Mouse (Mus musculus) A20 (cell line): Measurements from ENCODE around the gene Olfr645.

Experiments
- DNase-seq: peaks from one replicate; pipeline ENCODE4 v3.0.0-alpha.2; 2011; ENCODE audit warnings: low read depth, low spot score

Gene Olfr645

DNA sequence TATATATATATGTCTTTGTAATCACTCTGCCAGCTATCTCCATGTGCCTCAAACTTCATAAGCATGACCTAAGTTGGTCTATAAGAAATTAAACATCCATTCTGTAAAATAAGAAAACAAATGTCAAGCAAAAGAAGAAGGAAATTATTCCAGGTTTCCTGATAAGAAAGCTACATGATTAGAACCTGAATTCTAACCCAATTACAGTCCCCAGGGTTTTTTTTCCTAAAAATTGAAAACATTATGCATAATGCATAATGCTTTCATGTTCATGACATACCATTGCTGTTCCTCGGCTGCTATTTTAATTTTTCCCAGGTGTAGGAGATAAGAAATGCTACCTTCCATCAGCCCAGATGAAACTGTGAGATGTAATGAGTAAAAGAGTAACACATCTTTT is at the start of gene Olfr645:
Olfr645 (minus strand) TSS at position 101 of the 400 bp plus-strand sequence.
- DNase-seq, result no peak

DNA sequence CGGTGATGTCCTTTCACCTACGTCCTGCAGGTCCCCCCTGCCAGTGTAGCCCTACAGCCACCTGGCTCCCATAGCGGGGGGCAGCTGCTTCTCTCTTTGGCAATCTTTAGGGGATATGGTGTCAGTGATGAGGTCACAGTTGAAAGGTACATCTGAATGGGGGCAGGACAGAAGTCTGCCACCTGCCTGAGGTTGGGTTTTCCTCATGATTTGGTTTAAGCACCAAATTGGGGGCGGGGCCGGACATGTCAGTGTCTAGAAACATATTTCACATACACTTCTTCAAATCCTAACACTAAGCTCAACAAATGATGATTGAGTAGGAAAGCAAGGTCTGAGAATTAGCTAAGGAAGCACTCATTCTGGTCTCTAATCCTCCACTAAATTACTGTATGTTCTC is 44.5 kb upstream of the Olfr645 start, which contains the start of gene Ubqln5:
Ubqln5 (minus strand) TSS at position 101 of the 400 bp plus-strand sequence.
- no peak for DNase-seq

DNA sequence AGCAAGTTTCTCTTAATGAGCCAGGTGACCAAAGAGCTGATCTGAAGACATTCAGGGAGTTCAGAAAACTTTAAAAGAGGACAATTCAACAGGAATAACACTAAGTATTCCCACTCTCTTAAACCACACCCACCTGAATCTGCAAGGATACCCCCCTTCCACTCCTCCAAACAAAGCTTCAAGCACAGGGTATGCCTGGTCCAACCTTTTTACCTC is 19.4 kb upstream of the Olfr645 start, which contains the start of gene Olfr646:
Olfr646 (plus strand) TSS at position 117 of the 216 bp plus-strand sequence.
- no peak for DNase-seq

GRCm38 (mm10) chr7:104103913-104104756 is 18.9 kb upstream of the Olfr645 start:
- DNase-seq, result no peak

DNA sequence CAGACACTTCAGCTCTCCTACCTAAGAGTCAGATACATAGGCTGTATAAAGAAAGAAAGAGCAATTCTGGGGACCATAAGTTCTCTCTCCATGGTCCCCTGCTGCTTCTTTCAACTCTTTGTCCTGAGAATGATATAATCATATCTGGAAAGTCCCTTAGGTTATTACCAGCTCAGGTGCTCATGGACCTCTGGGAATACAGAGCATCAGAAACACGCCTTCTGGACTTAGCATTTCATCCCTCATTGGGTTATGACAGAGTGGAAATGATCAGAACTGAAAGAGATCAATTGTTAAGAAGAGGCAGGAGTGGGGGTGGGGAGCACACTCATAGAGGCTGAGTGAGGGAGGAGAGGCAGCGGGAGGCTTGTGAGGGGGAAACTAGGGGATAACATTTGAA is 13.5 kb downstream of the Olfr645 start, which contains the start of gene Olfr644:
Olfr644 (minus strand) TSS at position 101 of the 400 bp plus-strand sequence.
- no peak for DNase-seq

DNA sequence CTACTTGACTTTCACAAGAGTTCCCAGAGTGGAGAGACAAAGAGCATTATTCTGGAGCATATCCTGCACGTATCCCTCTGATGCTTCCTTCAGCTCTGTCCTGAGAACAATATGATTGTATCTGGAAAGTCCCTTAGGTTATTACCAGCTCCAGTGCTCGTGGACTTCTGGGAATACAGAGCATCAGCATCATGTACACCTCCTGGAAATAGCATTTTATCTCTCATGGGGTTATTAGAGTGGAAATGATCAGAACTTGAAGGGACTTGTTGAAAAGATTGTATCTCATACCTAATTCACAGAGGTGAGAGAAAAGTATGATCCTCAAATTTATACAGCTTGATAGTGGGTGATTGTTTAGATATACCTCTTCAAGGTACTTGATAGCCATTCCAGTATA is 23.9 kb downstream of the Olfr645 start, which contains the start of gene 4930516K23Rik:
4930516K23Rik (minus strand) TSS at position 101 of the 400 bp plus-strand sequence.
- DNase-seq, result no peak

- DNase-seq, result no peak
Observed at GRCm38 (mm10) chr7:104059215-104059614, 26.1 kb downstream of the Olfr645 start.

DNA sequence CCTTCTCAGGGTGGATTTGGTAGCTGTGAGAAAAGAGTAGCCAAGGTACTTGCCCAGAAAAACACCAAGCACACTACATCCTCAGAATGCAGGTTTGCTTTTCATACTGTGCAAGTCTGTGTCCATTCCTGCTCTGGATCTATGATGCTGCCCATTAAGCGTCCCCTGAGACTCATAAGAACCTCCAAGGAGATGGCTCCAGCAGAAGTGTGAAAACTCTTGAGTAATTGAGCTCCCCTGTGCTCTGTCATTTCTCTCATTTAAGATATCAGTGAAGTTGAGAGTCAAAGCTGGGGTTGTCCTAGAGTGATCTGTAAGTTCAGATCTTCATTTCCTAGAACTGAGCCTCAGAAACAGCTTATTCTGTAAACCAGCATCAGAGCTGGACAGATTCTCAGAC is 32.7 kb downstream of the Olfr645 start, which contains the start of gene Olfr642:
Olfr642 (minus strand) TSS at position 101 of the 400 bp plus-strand sequence.
- DNase-seq, result no peak

- no peak for DNase-seq
Observed at GRCm38 (mm10) chr7:104050745-104051144, 34.5 kb downstream of the Olfr645 start.

DNA sequence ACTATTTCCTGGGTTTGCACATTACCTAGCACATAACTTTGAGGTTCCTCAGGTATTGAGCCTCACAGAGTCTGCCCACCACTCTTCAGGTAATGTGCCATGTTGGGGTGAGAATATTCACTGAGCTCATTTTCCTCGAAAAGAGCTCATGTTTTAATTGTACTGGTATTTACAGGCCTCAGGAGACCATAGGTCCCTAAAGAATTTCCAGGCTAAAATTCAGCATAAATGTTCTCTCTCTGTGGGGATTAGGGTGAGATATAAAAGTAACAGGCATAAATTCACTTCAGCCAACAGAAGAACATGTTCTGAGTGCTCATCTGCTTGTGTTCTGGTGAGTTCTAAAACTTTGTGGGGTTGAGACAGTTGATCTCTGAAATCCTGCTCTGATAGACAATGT is 50.1 kb downstream of the Olfr645 start, which contains the start of gene Olfr641:
Olfr641 (plus strand) TSS at position 301 of the 400 bp plus-strand sequence.
- DNase-seq, result no peak
